Mouse (Mus musculus): ENCODE results near the gene Uhrf2. TPM values are rescaled to one million over a fixed set of nuclear protein-coding genes. Genes with fewer than 3 reads are reported as not detected.

Uhrf2 gene
- polyA plus RNA-seq, 1 experiment: 8.7 TPM

GRCm38 (mm10) chr19:30124999-30125669 lies 94.8 kb downstream of the Uhrf2 start:
- no peaks in the 10 kb centered on the region for H3K27me3 ChIP-seq (ENCODE audit: control insufficient read depth, insufficient read depth, low read length)
- H3K36me3 ChIP-seq (ENCODE audit: control insufficient read depth, insufficient read depth, low read length): no peaks in the 10 kb centered on the region
- TF ChIP-seq POLR2A (IDR thresholded peaks at IDR 0.05; ENCODE audit: low read depth, low read length) (no peak), CTCF (IDR thresholded peaks at IDR 0.05; ENCODE audit: extremely low read depth, insufficient read length, insufficient replicate concordance, low read depth, low read length) (no peak)
- no peak overlapping the region for H3K4me3 ChIP-seq (ENCODE audit: low read depth, low read length)
- WGBS: 34% methylated on average over 7 of the region's 7 CpGs
- no peak overlapping the region for H3K27ac ChIP-seq (ENCODE audit: insufficient read depth, low read depth, low read length)
- no peaks in the 10 kb centered on the region for H3K4me1 ChIP-seq (ENCODE audit: control insufficient read depth, insufficient read depth, insufficient read length, low read length)

- H3K4me1 ChIP-seq (ENCODE audit: control insufficient read depth, insufficient read depth, insufficient read length, low read length): no peaks in the 10 kb centered on the region
- TF ChIP-seq CTCF (IDR thresholded peaks at IDR 0.05; ENCODE audit: extremely low read depth, insufficient read length, insufficient replicate concordance, low read depth, low read length): no peak
- TF ChIP-seq POLR2A (IDR thresholded peaks at IDR 0.05; ENCODE audit: low read depth, low read length): no peak
- no peak overlapping the region for H3K4me3 ChIP-seq (ENCODE audit: low read depth, low read length)
- H3K27ac ChIP-seq (ENCODE audit: insufficient read depth, low read depth, low read length): no peak overlapping the region
- no peaks in the 10 kb centered on the region for H3K36me3 ChIP-seq (ENCODE audit: control insufficient read depth, insufficient read depth, low read length)
- H3K27me3 ChIP-seq (ENCODE audit: control insufficient read depth, insufficient read depth, low read length): no peaks in the 10 kb centered on the region
- WGBS: 59% methylated on average over 7 of the region's 7 CpGs
Measured at GRCm38 (mm10) chr19:30125670-30126059, 95.4 kb downstream of the Uhrf2 start.

GRCm38 (mm10) chr19:30128177-30128576 lies 97.9 kb downstream of the Uhrf2 start:
- no peak overlapping the region for H3K4me3 ChIP-seq (ENCODE audit: low read depth, low read length)
- 49% methylated on average over 4 of the region's 4 CpGs for WGBS
- no peaks in the 10 kb centered on the region for H3K36me3 ChIP-seq (ENCODE audit: control insufficient read depth, insufficient read depth, low read length)
- H3K4me1 ChIP-seq (ENCODE audit: control insufficient read depth, insufficient read depth, insufficient read length, low read length): no peaks in the 10 kb centered on the region
- no peak overlapping the region for H3K27ac ChIP-seq (ENCODE audit: insufficient read depth, low read depth, low read length)
- H3K27me3 ChIP-seq (ENCODE audit: control insufficient read depth, insufficient read depth, low read length): no peaks in the 10 kb centered on the region
- TF ChIP-seq CTCF (IDR thresholded peaks at IDR 0.05; ENCODE audit: extremely low read depth, insufficient read length, insufficient replicate concordance, low read depth, low read length): no peak
- TF ChIP-seq POLR2A (IDR thresholded peaks at IDR 0.05; ENCODE audit: low read depth, low read length): no peak

DNA sequence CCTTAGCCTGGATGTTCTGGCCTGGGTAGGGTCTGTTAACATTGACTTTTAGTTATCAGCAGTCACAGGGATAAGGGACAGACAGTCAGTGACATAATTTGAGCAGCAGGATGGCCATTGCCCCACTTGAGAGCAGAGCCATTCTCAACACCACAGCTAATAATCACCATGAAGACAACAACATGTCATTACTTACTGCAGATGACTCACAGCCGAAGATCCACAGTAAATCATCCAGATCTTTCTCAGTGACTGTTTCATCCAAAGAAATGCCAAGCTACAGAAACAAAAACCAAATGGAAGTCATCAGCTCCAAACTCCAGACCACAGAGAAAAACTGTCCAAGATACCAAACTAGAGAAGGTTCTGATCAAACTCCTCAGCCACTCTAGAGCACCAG lies 106.0 kb downstream of the Uhrf2 start:
- Histone ChIP-seq H3K36me3 (ENCODE audit: control insufficient read depth, insufficient read depth, low read length) (no peaks in the 10 kb centered on the region), H3K27me3 (ENCODE audit: control insufficient read depth, insufficient read depth, low read length) (no peaks in the 10 kb centered on the region), H3K4me3 (ENCODE audit: low read depth, low read length) (no peak overlapping the region), H3K4me1 (ENCODE audit: control insufficient read depth, insufficient read depth, insufficient read length, low read length) (no peaks in the 10 kb centered on the region), H3K27ac (ENCODE audit: insufficient read depth, low read depth, low read length) (no peak overlapping the region)
- WGBS: 79% methylated on average over 1 of the region's 1 CpGs
- TF ChIP-seq CTCF (IDR thresholded peaks at IDR 0.05; ENCODE audit: extremely low read depth, insufficient read length, insufficient replicate concordance, low read depth, low read length): no peak
- TF ChIP-seq POLR2A (IDR thresholded peaks at IDR 0.05; ENCODE audit: low read depth, low read length): no peak

Other genes with a start within 250 kb of the Uhrf2 start
- gene 9930021J03Rik, start 224.5 kb upstream of the Uhrf2 start, polyA plus RNA-seq (2012; rRNA removed): 1.3 and 2.8 TPM in 2 replicates
- gene Ranbp6, start 217.5 kb upstream of the Uhrf2 start, polyA plus RNA-seq (2012; rRNA removed): 0.20 and 0.42 TPM in 2 replicates
- gene Il33, start 105.4 kb upstream of the Uhrf2 start, polyA plus RNA-seq (2012; rRNA removed): 6.7 and 9.0 TPM in 2 replicates
- not detected in 2 replicates for gene Trpd52l3, start 26.7 kb upstream of the Uhrf2 start, polyA plus RNA-seq (2012; rRNA removed)
- 0.16 and 0.85 TPM in 2 replicates for gene Gldc, start 144.9 kb downstream of the Uhrf2 start, polyA plus RNA-seq (2012; rRNA removed)
- 1.6 and 7.9 TPM in 2 replicates for gene Mbl2, start 202.4 kb downstream of the Uhrf2 start, polyA plus RNA-seq (2012; rRNA removed)

All from small intestine, adult 2 months (tissue).